Mouse (Mus musculus) adrenal gland, postnatal 36 days (tissue): ENCODE results near the gene Sucnr1. TPM values are rescaled to one million over a fixed set of nuclear protein-coding genes. Genes with fewer than 3 reads are reported as not detected.

Experiments
- DNase-seq, 2 experiments: peaks; one replicate each; pipeline ENCODE4 v3.0.0; 2021; ENCODE audit warnings: mixed read lengths in 1 of 2
- total RNA-seq, 2 experiments: library from RNA; stranded (reverse); gene quantifications; 2 replicates each; pipeline ENCODE4 v1.2.3; 2021

The Sucnr1 gene
- total RNA-seq, 2 experiments from 2014 or later, result 0.53 to 1.6 TPM

- DNase-seq, result no peak
These were observed 30.4 kb downstream of the Sucnr1 start for GRCm38 (mm10) chr3:60111889-60112646.

DNA sequence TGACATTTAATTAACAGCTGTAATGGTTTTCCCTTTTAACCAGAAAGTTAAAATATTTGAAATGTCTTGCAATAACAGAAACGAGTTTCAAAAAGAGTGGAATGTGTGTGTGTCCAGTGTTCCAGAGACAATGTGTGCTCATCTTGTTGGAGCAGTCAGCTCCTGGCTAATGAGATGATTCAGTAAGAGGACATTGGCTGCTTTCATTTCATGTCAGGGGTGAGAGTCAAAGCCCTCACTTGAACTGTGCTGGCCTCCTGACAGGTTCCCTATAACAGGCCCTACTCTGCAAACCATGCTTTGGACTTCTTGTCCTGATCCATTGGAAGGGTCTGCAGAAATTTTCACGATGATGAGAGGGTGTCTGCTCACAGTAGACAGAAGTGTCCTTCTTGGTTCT, 32.9 kb downstream of the Sucnr1 start:
- DNase-seq, result no peak

DNA sequence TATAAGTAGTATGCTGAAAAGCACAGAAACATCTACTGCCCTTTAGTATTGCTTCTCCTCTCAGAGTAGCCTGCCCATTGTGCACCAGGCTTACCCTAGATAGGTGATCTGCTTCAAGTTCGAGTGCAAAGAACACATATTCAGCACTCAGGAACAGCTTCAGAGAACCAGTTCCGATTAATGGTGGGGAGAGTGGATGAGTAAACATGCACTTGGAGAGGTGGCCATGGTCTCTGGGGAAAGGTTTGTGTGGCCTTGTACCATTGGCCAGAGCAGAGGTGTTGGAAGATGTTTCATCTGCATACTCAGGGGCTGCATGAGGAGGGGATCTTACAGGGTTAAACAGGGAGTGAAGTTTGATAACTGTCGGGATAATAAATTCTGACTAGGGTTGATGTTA, 39.8 kb downstream of the Sucnr1 start:
- DNase-seq, result no peak

DNA sequence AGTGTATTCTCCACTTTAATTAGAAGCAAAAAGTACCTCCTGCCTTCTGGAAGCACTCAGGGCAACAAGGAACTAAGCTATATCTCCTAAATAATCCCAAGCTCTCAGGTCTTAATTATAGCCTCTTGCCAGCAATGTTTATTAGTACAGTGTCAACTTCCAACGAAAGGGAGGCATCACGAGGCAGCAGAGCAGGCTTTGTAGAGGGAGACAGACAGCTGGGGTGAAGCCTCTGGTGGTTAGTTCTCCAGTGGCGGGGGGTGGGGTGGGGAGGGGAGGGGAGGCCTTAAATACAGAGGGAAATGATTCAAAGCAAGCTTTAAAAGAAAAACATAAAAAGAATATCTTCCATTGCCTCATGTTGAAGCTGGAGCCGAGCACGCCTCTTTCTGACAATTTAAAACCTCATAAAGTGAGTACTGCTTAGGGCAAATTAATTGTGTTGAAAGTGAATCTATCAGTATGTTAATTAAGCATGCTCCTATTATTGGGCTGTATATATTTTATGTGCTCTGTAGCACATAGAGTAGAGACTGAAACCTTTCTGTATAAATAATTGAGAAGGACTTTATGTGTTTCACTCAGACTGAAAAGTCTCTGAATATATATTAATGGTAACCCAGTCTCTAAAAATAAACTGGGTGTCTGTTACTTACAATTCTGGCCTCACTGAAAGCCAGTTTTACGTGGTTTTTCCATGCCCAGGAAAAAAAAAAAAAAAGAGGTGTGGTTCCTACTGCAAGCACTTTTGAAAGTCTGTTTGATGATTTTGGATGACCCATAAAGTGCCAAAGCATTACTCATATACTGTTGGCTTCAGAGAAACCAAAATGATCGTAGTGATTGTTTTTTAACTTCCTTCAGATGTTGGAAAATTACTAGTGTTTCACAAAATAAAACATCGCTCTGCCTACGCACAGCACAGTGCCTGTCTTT, 42.5 kb downstream of the Sucnr1 start:
- DNase-seq, result no peak

- DNase-seq, result no peak
These were observed 44.9 kb downstream of the Sucnr1 start for GRCm38 (mm10) chr3:60126564-60126963.

GRCm38 (mm10) chr3:60128282-60128681, 46.6 kb downstream of the Sucnr1 start:
- DNase-seq, result no peak

DNA sequence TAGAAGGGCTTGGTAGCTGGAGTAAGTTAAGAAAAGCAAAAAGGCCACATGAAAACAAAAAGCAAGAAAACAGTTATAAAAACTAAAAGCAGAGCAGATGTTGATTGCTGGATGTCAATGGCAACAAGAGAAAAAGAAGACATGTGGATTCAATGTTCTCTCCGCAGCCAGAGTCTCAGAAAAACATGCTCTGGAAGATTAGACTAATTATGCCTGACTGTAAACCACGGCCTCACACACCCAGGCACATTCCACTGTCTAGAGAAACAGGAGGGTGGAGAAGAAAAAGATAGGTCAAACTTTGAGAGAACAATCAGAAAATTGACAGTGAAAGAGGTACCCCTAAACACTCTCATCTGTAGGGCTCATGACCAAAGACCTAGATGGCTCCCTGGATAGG, 54.1 kb downstream of the Sucnr1 start:
- DNase-seq, result no peak

Other genes with a start within 250 kb of the Sucnr1 start
- not detected for gene Gm8298, start 220.8 kb upstream of the Sucnr1 start, total RNA-seq
- gene C130079G13Rik, start 156.7 kb upstream of the Sucnr1 start, total RNA-seq, result not detected
- gene Aadacl2, start 75.1 kb upstream of the Sucnr1 start, total RNA-seq, result not detected
- gene Aadac, start 56.2 kb upstream of the Sucnr1 start, total RNA-seq, result under 1 TPM in 1 of 2 experiments, not detected in 1; 0.26 TPM